Mouse (Mus musculus) embryonic facial prominence, embryonic 12.5 days (tissue): ENCODE measurements around the gene Zfp990. TPM values are rescaled to one million over a fixed set of nuclear protein-coding genes. Genes with fewer than 3 reads are reported as not detected.

Experiments
- polyA plus RNA-seq: library from polyadenylated mRNA; unstranded; fragments of >200 nt; fragmentation: Nextera tagmentation; extraction: Ambion mirVana; gene quantifications from 2 replicates; pipeline ENCODE4 v1.2.1, GENCODE M21; 2016

Zfp990 gene
- polyA plus RNA-seq, 1 experiment from 2014 or later, result 0.06 TPM

Other genes starting within 250 kb of the Zfp990 start
- 0.15 TPM in 1 of 2 replicates, not detected in the other for gene Tnfrsf8, start 195.6 kb upstream of the Zfp990 start, polyA plus RNA-seq
- 0.94 and 1.1 TPM in 2 replicates for gene Gm13212, start 74.4 kb downstream of the Zfp990 start, polyA plus RNA-seq
- not detected in 2 replicates for gene Zfp980, start 159.9 kb downstream of the Zfp990 start, polyA plus RNA-seq